Mouse (Mus musculus) E14TG2a.4 (cell line): Measurements from ENCODE around the gene Mpg.

Source experiments
- CTCF ChIP-seq: conservative IDR thresholded peaks from 2 replicates; pipeline ENCODE4 v1.5.1; 2014; ENCODE audit warnings: low read length
- NANOG ChIP-seq: IDR thresholded peaks from 2 replicates; pipeline ENCODE4 v1.6.1; 2014; ENCODE audit warnings: borderline replicate concordance, low read length, mixed read lengths
- POU5F1 ChIP-seq: IDR thresholded peaks from 2 replicates; pipeline ENCODE4 v1.6.1; 2014; ENCODE audit warnings: low read length, borderline replicate concordance

DNA sequence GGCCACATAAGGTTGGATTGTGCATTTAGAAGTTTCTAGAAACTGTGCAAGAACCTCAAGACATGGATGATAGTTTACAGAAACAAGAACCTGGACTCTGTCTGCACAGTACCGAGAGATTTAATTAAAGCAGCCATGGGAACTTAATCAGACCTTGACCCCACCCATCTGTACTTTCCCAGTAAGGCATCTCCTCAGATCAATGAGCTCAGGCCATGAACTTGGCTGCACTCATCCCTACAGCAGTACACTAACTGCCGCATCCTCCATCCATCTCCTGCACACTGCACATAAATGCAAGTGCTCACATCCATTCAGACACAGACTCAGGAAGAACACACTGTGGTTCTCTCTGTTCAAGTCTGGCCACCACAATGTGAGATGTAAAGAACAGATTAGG, 54.3 kb downstream of the Mpg start:
- no peak for TF ChIP-seq CTCF
- no peak for TF ChIP-seq POU5F1
- no peak for TF ChIP-seq NANOG
